Mouse (Mus musculus) frontal cortex, adult 2 months (tissue): ENCODE results near the gene Prr5l. TPM values are rescaled to one million over a fixed set of nuclear protein-coding genes. Genes with fewer than 3 reads are reported as not detected.

ENCODE experiments used
- DNase-seq, 2 experiments: peaks; one replicate each; pipeline ENCODE4 v3.0.0; 2022; ENCODE audit warnings: low spot score in 1 of 2; ENCODE audit errors: extremely low spot score in 1 of 2
- polyA plus RNA-seq: library from polyadenylated mRNA; depleted of rRNA; stranded (reverse); fragments of >200 nt; gene quantifications from 2 replicates; pipeline ENCODE4 v1.2.3, GENCODE M21; 2012

The Prr5l gene
- polyA plus RNA-seq, 1 experiment: 12.0 TPM

GRCm38 (mm10) chr2:101884286-101884685, 1.5 kb upstream of the Prr5l start:
- no peak for DNase-seq

DNA sequence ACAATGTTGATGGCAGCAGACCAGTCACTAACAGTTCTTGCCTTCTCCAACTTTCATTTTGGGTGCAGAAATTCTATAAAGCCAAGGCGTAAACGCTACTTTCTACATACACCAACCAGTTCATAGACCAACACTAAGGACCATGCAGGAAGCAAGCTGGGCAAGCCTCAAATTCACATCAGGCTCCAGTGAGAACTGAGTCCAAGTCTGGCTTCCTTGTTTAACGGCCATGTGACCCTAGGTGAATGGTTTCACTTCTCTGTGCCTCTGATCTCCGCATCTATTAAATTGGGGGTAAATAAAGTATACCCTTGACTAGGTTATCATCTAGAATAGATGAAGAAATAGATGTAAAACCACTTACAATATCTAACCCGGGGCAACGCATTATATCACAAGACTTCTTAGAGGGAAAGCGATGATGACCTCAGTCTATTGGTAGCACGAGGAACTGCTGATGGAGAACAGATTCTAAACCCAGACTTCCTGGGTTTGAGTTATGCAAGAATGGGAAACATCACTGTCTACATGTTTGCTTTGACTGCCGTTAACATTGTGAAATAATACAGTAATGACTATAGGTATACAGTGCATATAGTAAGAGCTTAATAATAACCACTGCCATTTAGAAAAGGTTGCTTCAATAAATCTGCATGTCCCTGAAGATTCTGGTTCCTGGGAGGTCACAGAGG, 1.2 kb downstream of the Prr5l start:
- no peak for DNase-seq

DNA sequence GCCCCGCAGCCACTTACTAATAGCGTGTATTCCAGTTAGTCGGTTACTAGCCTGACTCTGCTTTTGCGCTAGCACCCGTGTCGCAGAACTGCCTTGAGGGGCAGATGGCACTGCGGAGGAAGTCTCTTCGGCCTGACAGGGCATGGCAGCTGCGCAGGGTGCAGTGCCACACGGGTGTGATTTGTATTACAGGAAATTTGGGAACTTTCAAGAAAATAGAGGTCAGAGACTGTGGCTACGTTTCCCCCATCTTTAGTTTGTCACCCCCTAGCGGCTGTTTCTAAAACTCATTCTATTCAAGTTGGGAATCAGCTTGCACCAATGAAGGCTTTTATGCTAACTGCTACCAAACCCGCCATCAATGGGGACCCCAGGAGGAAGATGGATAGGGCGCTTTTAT, 11.6 kb downstream of the Prr5l start:
- DNase-seq: peak in 1 of 2 experiments; percentile 73

GRCm38 (mm10) chr2:101868683-101869082, 14.1 kb downstream of the Prr5l start:
- no peak for DNase-seq

DNA sequence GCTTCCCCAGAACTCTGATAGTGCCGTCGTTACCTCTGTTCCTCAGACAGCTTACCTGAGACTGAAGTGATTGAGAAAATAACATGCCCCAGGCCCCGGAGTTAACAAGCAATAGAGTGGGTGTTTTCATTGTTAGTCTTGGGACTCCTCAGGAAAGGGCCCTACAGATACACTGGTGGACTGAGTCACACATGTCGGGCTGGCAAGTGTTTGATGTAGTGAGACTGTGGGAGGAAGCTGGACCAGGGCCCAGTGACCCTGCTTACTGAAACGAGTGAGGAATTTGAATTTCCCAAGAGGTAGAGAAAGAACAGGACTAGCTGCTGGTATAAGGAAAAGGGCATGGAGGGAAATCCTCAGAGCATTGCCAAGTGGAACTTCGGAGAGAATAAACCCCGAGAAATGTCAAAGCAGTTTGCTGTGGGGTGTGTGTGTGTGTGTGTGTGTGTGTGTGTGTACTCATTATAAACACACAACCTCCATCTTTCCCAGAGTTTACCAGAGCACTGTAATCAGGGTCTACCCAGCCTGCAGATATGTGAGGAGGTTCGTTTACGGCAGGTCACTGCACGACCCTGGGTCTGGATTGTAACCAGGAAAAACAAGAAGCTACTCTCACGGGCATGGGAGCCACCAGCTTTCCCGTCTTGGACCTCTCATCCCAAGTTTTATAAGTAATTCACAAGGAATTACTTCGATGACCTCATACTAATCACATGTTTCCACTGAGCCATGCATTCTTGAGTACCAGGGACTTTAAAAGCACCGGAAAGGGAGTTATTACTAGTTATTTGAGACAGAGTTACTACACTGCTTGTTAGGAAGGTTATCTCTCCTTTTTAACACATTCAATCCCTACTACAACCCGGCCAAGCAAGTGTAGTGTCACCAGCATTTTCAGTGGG, 20.4 kb downstream of the Prr5l start:
- DNase-seq: no peak

GRCm38 (mm10) chr2:101860920-101861485, 21.8 kb downstream of the Prr5l start:
- no peak for DNase-seq

GRCm38 (mm10) chr2:101856174-101856573, 26.7 kb downstream of the Prr5l start:
- no peak for DNase-seq

- no peak for DNase-seq
These were observed 28.0 kb downstream of the Prr5l start for GRCm38 (mm10) chr2:101854792-101855191.

- no peak for DNase-seq
These were observed 40.1 kb downstream of the Prr5l start for GRCm38 (mm10) chr2:101842756-101843155.

- DNase-seq: no peak
These were observed 47.9 kb downstream of the Prr5l start for GRCm38 (mm10) chr2:101834816-101835523.

DNA sequence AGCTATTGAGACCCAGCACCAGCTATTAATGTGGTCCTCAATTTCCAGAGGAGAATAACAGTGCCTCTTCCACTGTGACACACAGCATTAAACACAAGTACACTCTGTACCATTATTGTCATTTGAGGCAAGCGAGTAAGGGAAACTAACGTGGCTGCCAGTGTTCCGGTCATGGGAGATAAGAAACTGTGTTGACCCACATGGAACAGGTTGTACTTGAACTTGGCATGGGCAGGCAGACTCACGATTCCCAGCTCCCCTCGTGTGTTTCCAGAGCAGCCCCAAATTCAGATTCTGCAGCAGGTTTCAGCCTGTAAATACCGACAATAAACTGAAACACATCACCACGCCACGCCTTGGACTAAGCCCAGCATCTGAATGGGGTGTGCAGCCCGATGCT, 50.5 kb downstream of the Prr5l start:
- no peak for DNase-seq

GRCm38 (mm10) chr2:101831851-101832250, 51.0 kb downstream of the Prr5l start:
- DNase-seq: no peak

DNA sequence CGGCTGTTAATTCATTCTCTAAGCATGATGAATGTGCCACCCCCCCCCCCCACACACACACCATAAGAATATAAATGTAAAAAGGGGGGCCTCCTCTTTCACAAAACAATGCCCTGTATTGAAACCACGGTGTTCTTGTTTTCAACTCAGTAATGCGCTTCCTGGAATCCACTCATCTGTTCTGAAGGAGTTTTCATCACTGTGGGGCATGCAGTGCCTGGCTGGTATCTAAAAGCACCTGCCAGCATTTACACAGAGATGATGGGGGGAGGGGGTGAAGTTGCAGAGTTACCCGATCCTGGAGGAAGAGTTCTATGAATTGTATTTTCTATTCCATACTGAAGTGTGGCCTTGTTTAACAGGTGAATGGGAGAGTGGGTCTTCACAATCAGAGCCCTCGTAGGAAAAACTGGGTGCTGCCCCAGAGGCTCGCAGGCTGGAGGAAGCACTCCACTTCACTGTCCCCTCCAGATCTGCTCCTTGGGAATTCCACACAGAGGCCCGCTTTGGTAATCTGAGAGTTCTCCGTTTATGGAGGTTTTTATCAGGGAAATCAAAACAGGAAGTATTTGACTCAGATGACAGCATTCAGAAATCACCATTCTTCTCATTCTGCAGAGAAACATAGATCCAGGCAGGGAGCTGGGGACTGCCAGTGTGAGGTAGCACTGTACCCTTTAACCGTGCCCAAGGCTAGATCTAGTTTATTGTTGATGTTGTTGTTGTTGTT, 52.5 kb downstream of the Prr5l start:
- DNase-seq: no peak

DNA sequence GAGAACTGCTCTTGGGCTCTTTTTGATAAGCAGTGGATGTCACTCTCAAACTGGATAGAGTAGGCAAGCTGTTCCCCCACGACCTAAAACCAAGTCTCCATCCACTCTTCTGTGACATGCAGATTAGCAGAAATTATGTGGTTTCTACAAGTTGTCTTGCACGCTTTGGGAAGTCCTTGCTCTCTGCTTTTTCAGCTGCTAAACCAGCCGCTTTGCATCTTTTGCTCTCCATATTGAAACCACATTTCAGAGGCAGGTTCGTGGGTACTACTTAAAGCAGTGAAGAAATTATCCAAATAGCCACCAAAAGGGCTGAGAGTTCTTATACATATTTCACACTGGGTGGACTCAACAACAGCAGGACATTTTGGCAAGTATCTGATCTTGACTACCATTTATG, 53.8 kb downstream of the Prr5l start:
- DNase-seq: no peak

- DNase-seq: peak in 1 of 2 experiments; percentile 38
These were observed 54.7 kb downstream of the Prr5l start for GRCm38 (mm10) chr2:101828057-101828643.

DNA sequence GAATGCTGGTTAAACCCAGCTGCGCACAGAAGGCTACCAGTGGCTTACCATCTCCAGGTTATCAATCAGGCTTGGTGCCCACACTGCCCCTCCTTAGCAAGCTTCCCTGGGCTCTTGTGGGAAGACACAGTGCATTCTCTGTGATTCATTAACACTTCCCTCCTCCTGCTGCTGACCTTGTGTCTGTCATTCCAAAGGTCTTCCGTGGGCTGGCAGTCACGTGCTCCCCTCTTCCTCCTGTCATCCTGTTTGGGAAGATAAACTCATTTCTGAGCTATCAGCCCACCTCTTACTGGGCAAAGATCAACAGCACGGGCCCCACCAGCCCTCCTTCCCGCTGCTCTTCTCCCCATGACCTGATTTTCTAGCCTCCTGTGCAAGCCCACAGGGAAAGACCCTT, 55.2 kb downstream of the Prr5l start:
- no peak for DNase-seq

GRCm38 (mm10) chr2:101826950-101827600, 55.8 kb downstream of the Prr5l start:
- no peak for DNase-seq

GRCm38 (mm10) chr2:101826186-101826707, 56.6 kb downstream of the Prr5l start:
- DNase-seq: no peak
